Mouse (Mus musculus) spleen, adult 2 months (tissue): ENCODE measurements at regions not wholly inside any gene's neighbourhood (a gene's known extent, or its start where the extent isn't known, plus 50 kb on each side); places are given as distances from the start of the nearest gene placed in this dataset.

Source experiments
- DNase-seq, 2 experiments: peaks; one replicate each; pipeline versions ENCODE4 v3.0.0 to v3.0.0-alpha.2; 2012 to 2021; ENCODE audit warnings: low spot score in 2 of 2, low read depth in 1 of 2
- H3K27ac ChIP-seq: fragments of 200-500 bp; 2 replicates; pipeline ENCODE4 v1.5.1; 2012; ENCODE audit warnings: low read length, inconsistent platforms; ENCODE audit not compliant: insufficient read depth
- H3K27me3 ChIP-seq: fragments of 200-500 bp; 2 replicates; pipeline ENCODE4 v1.6.1; 2012; ENCODE audit warnings: mild to moderate bottlenecking, moderate library complexity, low read length, inconsistent platforms; ENCODE audit not compliant: control insufficient read depth, insufficient read depth
- H3K36me3 ChIP-seq: fragments of 200-500 bp; 2 replicates; pipeline ENCODE4 v1.6.1; 2012; ENCODE audit warnings: mild to moderate bottlenecking, low read length, inconsistent platforms; ENCODE audit not compliant: control insufficient read depth, insufficient read depth
- H3K4me1 ChIP-seq: fragments of 200-500 bp; 2 replicates; pipeline ENCODE4 v1.6.1; 2011; ENCODE audit warnings: inconsistent platforms; ENCODE audit not compliant: control insufficient read depth, insufficient read depth, insufficient read length
- H3K4me3 ChIP-seq: fragments of 200-500 bp; 2 replicates; pipeline ENCODE4 v1.5.1; 2011; ENCODE audit warnings: mild to moderate bottlenecking, inconsistent platforms; ENCODE audit not compliant: insufficient read depth, insufficient read length; ENCODE audit errors: extremely low read depth
- CTCF ChIP-seq: fragments of 200-500 bp; IDR thresholded peaks from 2 replicates; pipeline ENCODE4 v1.5.1; 2011; ENCODE audit warnings: mild to moderate bottlenecking, inconsistent platforms; ENCODE audit not compliant: insufficient read depth, insufficient read length, insufficient replicate concordance; ENCODE audit errors: extremely low read depth
- POLR2A ChIP-seq: fragments of 200-500 bp; IDR thresholded peaks from 2 replicates; pipeline ENCODE4 v1.6.1; 2011; ENCODE audit warnings: low read depth, low read length, inconsistent platforms
- WGBS: fragments of 180-500 bp; shearing (Covaris S2); methylation state at CpG from one replicate; pipeline ENCODE4 v1.1.7; 2018; 5-methylcytosine and 5-hydroxymethylcytosine counted together

GRCm38 (mm10) chr7:36224416-36224815, 421.6 kb upstream of the Zfp507 start:
- Histone ChIP-seq H3K27me3 (no peaks in the 10 kb centered on the region), H3K4me1 (no peaks in the 10 kb centered on the region), H3K27ac (no peak overlapping the region), H3K4me3 (no peak overlapping the region), H3K36me3 (no peaks in the 10 kb centered on the region)
- 92% methylated on average over 8 of the region's 8 CpGs for WGBS
- DNase-seq: no peak
- TF ChIP-seq CTCF (no peak), POLR2A (no peak)

GRCm38 (mm10) chr7:36218386-36218785, 415.6 kb upstream of the Zfp507 start:
- DNase-seq: no peak
- 54% methylated on average over 2 of the region's 2 CpGs for WGBS
- Histone ChIP-seq H3K4me3 (no peak overlapping the region), H3K4me1 (no peaks in the 10 kb centered on the region), H3K27ac (no peak overlapping the region), H3K36me3 (no peaks in the 10 kb centered on the region), H3K27me3 (no peaks in the 10 kb centered on the region)
- TF ChIP-seq POLR2A: no peak
- TF ChIP-seq CTCF: no peak

- 86% methylated on average over 4 of the region's 4 CpGs for WGBS
- Histone ChIP-seq H3K27me3 (no peaks in the 10 kb centered on the region), H3K27ac (no peak overlapping the region), H3K36me3 (no peaks in the 10 kb centered on the region), H3K4me1 (no peaks in the 10 kb centered on the region), H3K4me3 (no peak overlapping the region)
- DNase-seq: no peak
- no peak for TF ChIP-seq POLR2A
- TF ChIP-seq CTCF: no peak
These were observed 407.2 kb upstream of the Zfp507 start for GRCm38 (mm10) chr7:36210034-36210433.

- Histone ChIP-seq H3K27me3 (no peaks in the 10 kb centered on the region), H3K36me3 (no peaks in the 10 kb centered on the region), H3K27ac (no peak overlapping the region), H3K4me3 (no peak overlapping the region), H3K4me1 (no peaks in the 10 kb centered on the region)
- no peak for TF ChIP-seq CTCF
- TF ChIP-seq POLR2A: no peak
- WGBS: 90% methylated on average over 17 of the region's 17 CpGs
- DNase-seq: no peak
These were observed 404.9 kb upstream of the Zfp507 start for GRCm38 (mm10) chr7:36207525-36208260.

- no peaks in the 10 kb centered on the region for H3K27me3 ChIP-seq
- H3K36me3 ChIP-seq: no peaks in the 10 kb centered on the region
- no peaks in the 10 kb centered on the region for H3K4me1 ChIP-seq
- DNase-seq: no peak
- no peak overlapping the region for H3K27ac ChIP-seq
- no peak overlapping the region for H3K4me3 ChIP-seq
- 87% methylated on average over 16 of the region's 16 CpGs for WGBS
- no peak for TF ChIP-seq CTCF
- TF ChIP-seq POLR2A: no peak
These were observed 395.4 kb upstream of the Zfp507 start for GRCm38 (mm10) chr7:36198091-36198700.

- 93% methylated on average over 18 of the region's 18 CpGs for WGBS
- Histone ChIP-seq H3K27me3 (no peaks in the 10 kb centered on the region), H3K36me3 (no peaks in the 10 kb centered on the region), H3K4me3 (no peak overlapping the region), H3K4me1 (no peaks in the 10 kb centered on the region), H3K27ac (no peak overlapping the region)
- no peak for DNase-seq
- no peak for TF ChIP-seq CTCF
- no peak for TF ChIP-seq POLR2A
These were observed 393.4 kb upstream of the Zfp507 start for GRCm38 (mm10) chr7:36196154-36196720.

- no peaks in the 10 kb centered on the region for H3K27me3 ChIP-seq
- H3K4me3 ChIP-seq: no peak overlapping the region
- no peak for DNase-seq
- no peaks in the 10 kb centered on the region for H3K36me3 ChIP-seq
- TF ChIP-seq POLR2A (no peak), CTCF (no peak)
- H3K27ac ChIP-seq: no peak overlapping the region
- WGBS: 82% methylated on average over 8 of the region's 8 CpGs
- H3K4me1 ChIP-seq: no peaks in the 10 kb centered on the region
These were observed 389.8 kb upstream of the Zfp507 start for GRCm38 (mm10) chr7:36192645-36193044.
